Mouse (Mus musculus): ENCODE results near the gene Incenp.

GRCm38 (mm10) chr19:9941809-9942208, 42.5 kb upstream of the Incenp start:
- no peak for TF ChIP-seq ZC3H11A (IDR thresholded peaks at IDR 0.05; ENCODE audit: low read depth, low read length)
- no peak for TF ChIP-seq CTCF (IDR thresholded peaks at IDR 0.05 in 2 of 3, conservative IDR thresholded peaks at IDR 0.05 in 1 of 3; ENCODE audit: control insufficient read depth in 1 of 3, insufficient read depth in 1 of 3, low read depth in 2 of 3, low read length in 3 of 3, poor library complexity in 1 of 3, severe bottlenecking in 1 of 3)
- TF ChIP-seq ZKSCAN1 (IDR thresholded peaks at IDR 0.05; ENCODE audit: low read depth, low read length), result no peak
- no peak for TF ChIP-seq NELFE (IDR thresholded peaks at IDR 0.05; ENCODE audit: low read depth, low read length)
